Mouse (Mus musculus): ENCODE measurements at regions not wholly inside any gene's neighbourhood (a gene's known extent, or its start where the extent isn't known, plus 50 kb on each side); places are given as distances from the start of the nearest gene placed in this dataset.

DNA sequence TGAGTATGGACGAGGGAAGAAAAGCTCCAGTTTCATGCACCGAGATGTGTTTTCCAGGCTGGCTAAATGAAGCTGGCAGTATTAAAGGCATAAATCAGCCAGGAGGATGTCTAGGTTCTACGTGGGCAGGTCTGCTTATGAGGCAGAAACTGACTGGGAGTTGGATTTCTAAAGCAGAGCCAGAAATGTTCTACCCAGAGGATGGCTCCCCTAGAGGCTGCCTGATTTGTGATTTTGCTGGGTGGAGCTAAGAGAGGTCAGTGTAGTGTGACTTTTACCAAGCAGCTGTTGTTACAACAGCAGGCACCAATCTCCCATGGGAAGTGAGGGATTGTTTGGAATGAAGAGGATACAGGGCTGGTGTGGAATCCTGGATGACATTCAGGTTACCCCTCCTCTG lies 686.0 kb downstream of the Gm9195 start:
- DNase-seq: no peak
- H3K27ac ChIP-seq (ENCODE audit: control insufficient read depth, insufficient read depth, low read length): no peak overlapping the region
- WGBS: 83% methylated on average over 3 of the region's 3 CpGs
- H3K4me1 ChIP-seq (replicated peaks; ENCODE audit: control insufficient read depth, insufficient read depth, low read length): no peaks in the 10 kb centered on the region
- no peaks in the 10 kb centered on the region for H3K36me3 ChIP-seq (ENCODE audit: control insufficient read depth, insufficient read depth, low read length)
- no peak overlapping the region for H3K4me3 ChIP-seq (ENCODE audit: control insufficient read depth, insufficient read depth, low read length)
- no peak for TF ChIP-seq CTCF (IDR thresholded peaks at IDR 0.05; ENCODE audit: borderline replicate concordance, control insufficient read depth, extremely low read depth, insufficient read depth, low read length, poor library complexity)
- no peak for TF ChIP-seq POLR2A (IDR thresholded peaks at IDR 0.05; ENCODE audit: control insufficient read depth, extremely low read depth, insufficient read depth, low read length, poor library complexity)
- no peaks in the 10 kb centered on the region for H3K27me3 ChIP-seq (ENCODE audit: control insufficient read depth, insufficient read depth, low read length)

DNA sequence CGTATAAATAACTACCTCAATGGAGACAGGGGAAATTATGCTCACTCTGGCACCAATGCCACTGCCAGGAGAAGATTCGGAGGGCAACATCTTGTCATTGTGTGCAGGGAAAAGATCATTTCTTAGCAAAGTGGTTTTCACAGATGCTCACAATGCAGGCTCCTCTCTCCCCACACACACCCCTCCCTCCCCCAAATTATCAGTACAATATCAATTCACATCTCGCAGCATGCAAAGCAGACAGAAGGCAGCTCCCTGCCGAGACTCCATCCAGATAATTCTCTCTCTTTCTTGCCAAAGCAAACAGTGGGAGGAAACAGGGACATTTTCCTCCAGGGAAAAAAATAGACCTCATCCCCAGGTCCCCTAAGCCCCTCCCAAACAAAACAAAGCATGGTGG lies 691.8 kb downstream of the Gm9195 start:
- H3K36me3 ChIP-seq (ENCODE audit: control insufficient read depth, insufficient read depth, low read length): no peaks in the 10 kb centered on the region
- WGBS: 81% methylated on average over 4 of the region's 4 CpGs
- H3K4me1 ChIP-seq (replicated peaks; ENCODE audit: control insufficient read depth, insufficient read depth, low read length): no peaks in the 10 kb centered on the region
- no peak for DNase-seq
- no peak overlapping the region for H3K4me3 ChIP-seq (ENCODE audit: control insufficient read depth, insufficient read depth, low read length)
- no peaks in the 10 kb centered on the region for H3K27me3 ChIP-seq (ENCODE audit: control insufficient read depth, insufficient read depth, low read length)
- TF ChIP-seq POLR2A (IDR thresholded peaks at IDR 0.05; ENCODE audit: control insufficient read depth, extremely low read depth, insufficient read depth, low read length, poor library complexity) (no peak), CTCF (IDR thresholded peaks at IDR 0.05; ENCODE audit: borderline replicate concordance, control insufficient read depth, extremely low read depth, insufficient read depth, low read length, poor library complexity) (no peak)
- no peak overlapping the region for H3K27ac ChIP-seq (ENCODE audit: control insufficient read depth, insufficient read depth, low read length)

DNA sequence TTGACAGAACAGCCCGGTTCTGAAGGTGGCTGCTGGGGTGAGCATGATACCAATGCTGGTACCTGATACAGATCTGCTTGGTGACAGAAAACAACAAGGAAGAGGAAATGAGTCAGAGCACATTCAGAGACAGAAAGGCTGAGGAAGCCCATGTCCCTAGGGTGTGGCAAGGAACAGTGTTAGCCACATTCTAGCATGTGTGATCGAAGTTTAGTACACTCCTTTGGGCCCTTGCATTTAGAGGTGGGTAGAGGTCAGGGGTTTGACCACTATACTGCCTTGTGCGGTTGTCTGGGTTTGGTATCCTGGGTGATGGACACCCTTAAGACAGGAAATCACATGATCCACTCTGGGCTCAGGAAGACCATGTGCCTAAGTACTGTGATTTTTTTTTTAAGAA lies 695.9 kb downstream of the Gm9195 start:
- Histone ChIP-seq H3K36me3 (ENCODE audit: control insufficient read depth, insufficient read depth, low read length) (no peaks in the 10 kb centered on the region), H3K4me1 (replicated peaks; ENCODE audit: control insufficient read depth, insufficient read depth, low read length) (no peaks in the 10 kb centered on the region), H3K4me3 (ENCODE audit: control insufficient read depth, insufficient read depth, low read length) (no peak overlapping the region), H3K27ac (ENCODE audit: control insufficient read depth, insufficient read depth, low read length) (no peak overlapping the region), H3K27me3 (ENCODE audit: control insufficient read depth, insufficient read depth, low read length) (no peaks in the 10 kb centered on the region)
- DNase-seq: no peak
- no peak for TF ChIP-seq POLR2A (IDR thresholded peaks at IDR 0.05; ENCODE audit: control insufficient read depth, extremely low read depth, insufficient read depth, low read length, poor library complexity)
- TF ChIP-seq CTCF (IDR thresholded peaks at IDR 0.05; ENCODE audit: borderline replicate concordance, control insufficient read depth, extremely low read depth, insufficient read depth, low read length, poor library complexity): no peak
- 51% methylated on average over 3 of the region's 3 CpGs for WGBS

DNA sequence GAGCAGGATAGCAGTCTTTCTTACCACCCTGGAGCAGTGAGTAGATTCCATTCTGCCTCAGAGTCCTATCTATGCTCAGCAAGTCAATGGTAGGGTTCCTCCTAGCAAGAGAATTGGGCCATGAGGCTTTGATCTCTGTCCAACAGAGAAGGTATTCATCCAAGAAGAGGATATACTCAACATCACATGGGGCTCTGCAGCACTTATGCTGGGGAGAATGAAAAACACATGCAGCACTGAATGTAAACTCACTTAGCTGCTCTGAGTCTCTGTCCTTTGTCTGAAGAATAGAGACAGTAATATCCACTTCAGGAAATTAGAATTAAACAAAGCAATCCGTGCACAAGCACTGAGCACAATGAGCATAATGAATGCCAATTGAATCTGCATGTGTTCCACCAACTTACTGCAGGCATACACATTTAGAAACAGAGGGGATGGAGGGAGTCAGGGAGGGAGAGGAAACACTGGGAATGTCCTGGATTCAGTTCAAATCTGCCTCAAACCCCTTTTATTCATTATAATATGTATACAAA lies 714.6 kb downstream of the Gm9195 start:
- TF ChIP-seq POLR2A (IDR thresholded peaks at IDR 0.05; ENCODE audit: control insufficient read depth, extremely low read depth, insufficient read depth, low read length, poor library complexity) (no peak), CTCF (IDR thresholded peaks at IDR 0.05; ENCODE audit: borderline replicate concordance, control insufficient read depth, extremely low read depth, insufficient read depth, low read length, poor library complexity) (no peak)
- 80% methylated on average over 1 of the region's 1 CpGs for WGBS

DNA sequence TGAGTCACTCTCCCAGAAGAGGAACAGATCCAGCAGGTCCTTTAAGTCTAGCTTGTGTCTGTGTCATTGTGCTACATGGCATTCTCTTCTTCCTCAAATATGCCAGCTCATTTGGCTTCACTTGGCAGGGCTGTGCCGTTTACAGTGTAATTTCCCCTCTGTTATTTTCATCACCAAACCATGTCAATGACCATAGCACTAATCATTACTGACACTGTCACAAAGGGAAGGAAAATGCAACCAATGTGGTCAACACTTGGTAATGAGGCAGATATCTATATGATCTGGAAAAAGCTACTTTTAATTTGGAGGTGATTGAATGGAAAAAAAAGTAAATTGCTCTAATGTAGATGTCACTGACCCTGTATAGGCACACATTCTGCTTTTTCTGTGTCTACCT lies 724.8 kb downstream of the Gm9195 start:
- TF ChIP-seq CTCF (IDR thresholded peaks at IDR 0.05; ENCODE audit: borderline replicate concordance, control insufficient read depth, extremely low read depth, insufficient read depth, low read length, poor library complexity): no peak
- no peak for TF ChIP-seq POLR2A (IDR thresholded peaks at IDR 0.05; ENCODE audit: control insufficient read depth, extremely low read depth, insufficient read depth, low read length, poor library complexity)

More for the DNA sequence above, 714.6 kb downstream of the Gm9195 start:
- DNase-seq: no peak
- Histone ChIP-seq H3K27ac (ENCODE audit: control insufficient read depth, insufficient read depth, low read length) (no peak overlapping the region), H3K4me1 (replicated peaks; ENCODE audit: control insufficient read depth, insufficient read depth, low read length) (no peaks in the 10 kb centered on the region), H3K36me3 (ENCODE audit: control insufficient read depth, insufficient read depth, low read length) (no peaks in the 10 kb centered on the region), H3K27me3 (ENCODE audit: control insufficient read depth, insufficient read depth, low read length) (no peaks in the 10 kb centered on the region), H3K4me3 (ENCODE audit: control insufficient read depth, insufficient read depth, low read length) (no peak overlapping the region)

DNA sequence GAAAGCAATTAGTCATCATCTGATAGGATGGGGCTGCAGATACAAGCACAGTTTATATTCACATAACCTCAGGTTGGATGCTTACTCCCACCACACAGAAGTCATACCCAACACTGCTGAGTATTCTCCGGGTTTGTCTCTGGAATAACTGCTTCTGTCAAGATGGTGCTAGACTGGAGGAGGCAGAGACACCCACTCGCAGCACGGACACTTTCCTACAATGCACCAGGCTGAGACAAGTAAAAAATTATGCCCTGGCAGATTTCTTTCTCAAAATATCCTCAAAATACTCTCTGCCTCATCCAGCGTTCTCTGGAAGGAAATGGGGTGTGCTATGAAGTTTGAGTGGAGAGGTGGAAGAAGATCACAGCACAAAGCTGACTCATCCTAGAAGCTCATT lies 763.1 kb downstream of the Gm9195 start:
- no peaks in the 10 kb centered on the region for H3K27me3 ChIP-seq (ENCODE audit: control insufficient read depth, insufficient read depth, low read length)
- no peaks in the 10 kb centered on the region for H3K36me3 ChIP-seq (ENCODE audit: control insufficient read depth, insufficient read depth, low read length)
- H3K27ac ChIP-seq (ENCODE audit: control insufficient read depth, insufficient read depth, low read length): no peak overlapping the region
- H3K4me3 ChIP-seq (ENCODE audit: control insufficient read depth, insufficient read depth, low read length): no peak overlapping the region
- no peak for DNase-seq
- no peaks in the 10 kb centered on the region for H3K4me1 ChIP-seq (replicated peaks; ENCODE audit: control insufficient read depth, insufficient read depth, low read length)
- WGBS: 93% methylated on average over 4 of the region's 4 CpGs
- no peak for TF ChIP-seq POLR2A (IDR thresholded peaks at IDR 0.05; ENCODE audit: control insufficient read depth, extremely low read depth, insufficient read depth, low read length, poor library complexity)
- TF ChIP-seq CTCF (IDR thresholded peaks at IDR 0.05; ENCODE audit: borderline replicate concordance, control insufficient read depth, extremely low read depth, insufficient read depth, low read length, poor library complexity): no peak

More for the DNA sequence above, 724.8 kb downstream of the Gm9195 start:
- DNase-seq: no peak
- no peaks in the 10 kb centered on the region for H3K4me1 ChIP-seq (replicated peaks; ENCODE audit: control insufficient read depth, insufficient read depth, low read length)
- H3K27ac ChIP-seq (ENCODE audit: control insufficient read depth, insufficient read depth, low read length): no peak overlapping the region
- no peaks in the 10 kb centered on the region for H3K27me3 ChIP-seq (ENCODE audit: control insufficient read depth, insufficient read depth, low read length)
- 79% methylated on average over 1 of the region's 1 CpGs for WGBS
- no peak overlapping the region for H3K4me3 ChIP-seq (ENCODE audit: control insufficient read depth, insufficient read depth, low read length)
- no peaks in the 10 kb centered on the region for H3K36me3 ChIP-seq (ENCODE audit: control insufficient read depth, insufficient read depth, low read length)

DNA sequence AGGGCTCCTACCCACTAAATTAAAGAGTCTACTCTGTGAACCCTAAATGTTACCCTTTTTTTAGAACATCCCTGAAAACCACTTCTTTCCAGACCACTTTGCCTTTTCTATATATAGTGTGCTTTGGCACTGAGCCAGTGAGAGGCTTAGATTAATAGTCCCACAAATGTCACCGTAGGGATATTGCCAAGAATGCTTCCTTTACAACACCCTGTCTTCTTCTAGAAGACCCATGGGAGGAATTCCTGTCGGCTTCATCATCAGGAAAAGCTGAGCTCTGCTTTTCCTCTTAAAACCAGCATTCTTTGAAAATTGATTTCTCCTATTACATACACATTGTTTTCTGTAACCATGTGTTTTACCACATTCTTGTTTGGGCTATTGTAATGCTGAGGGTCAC lies 768.1 kb downstream of the Gm9195 start:
- no peak for DNase-seq
- H3K4me3 ChIP-seq (ENCODE audit: control insufficient read depth, insufficient read depth, low read length): no peak overlapping the region
- 40% methylated on average over 2 of the region's 2 CpGs for WGBS
- H3K4me1 ChIP-seq (replicated peaks; ENCODE audit: control insufficient read depth, insufficient read depth, low read length): no peaks in the 10 kb centered on the region
- no peaks in the 10 kb centered on the region for H3K36me3 ChIP-seq (ENCODE audit: control insufficient read depth, insufficient read depth, low read length)
- H3K27me3 ChIP-seq (ENCODE audit: control insufficient read depth, insufficient read depth, low read length): no peaks in the 10 kb centered on the region
- no peak overlapping the region for H3K27ac ChIP-seq (ENCODE audit: control insufficient read depth, insufficient read depth, low read length)
- no peak for TF ChIP-seq CTCF (IDR thresholded peaks at IDR 0.05; ENCODE audit: borderline replicate concordance, control insufficient read depth, extremely low read depth, insufficient read depth, low read length, poor library complexity)
- TF ChIP-seq POLR2A (IDR thresholded peaks at IDR 0.05; ENCODE audit: control insufficient read depth, extremely low read depth, insufficient read depth, low read length, poor library complexity): no peak

Data from thymus, adult 2 months (tissue).